Mouse (Mus musculus): ENCODE data around the gene Atg5.

Atg5 gene

DNA sequence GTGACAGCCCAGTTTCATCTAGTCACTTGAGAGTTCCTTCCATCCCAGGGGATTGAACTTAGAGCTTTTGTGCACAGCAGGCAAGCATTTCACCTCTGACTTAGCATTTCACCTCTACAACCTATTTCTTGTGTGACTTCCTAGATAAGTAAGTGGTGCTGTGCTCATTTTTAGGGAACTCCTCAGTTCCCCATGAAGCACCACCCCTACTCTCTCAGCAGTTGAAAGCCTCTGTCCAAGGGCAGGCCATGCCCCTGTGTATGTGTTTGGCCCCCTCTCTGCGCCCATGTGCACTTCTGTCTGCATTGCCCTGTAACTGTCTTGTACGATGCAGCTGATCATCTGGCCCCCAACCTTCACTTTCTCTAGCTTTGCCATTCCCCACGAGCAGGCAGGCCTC, 132.0 kb downstream of the Atg5 start:
- no peak for DNase-seq

DNA sequence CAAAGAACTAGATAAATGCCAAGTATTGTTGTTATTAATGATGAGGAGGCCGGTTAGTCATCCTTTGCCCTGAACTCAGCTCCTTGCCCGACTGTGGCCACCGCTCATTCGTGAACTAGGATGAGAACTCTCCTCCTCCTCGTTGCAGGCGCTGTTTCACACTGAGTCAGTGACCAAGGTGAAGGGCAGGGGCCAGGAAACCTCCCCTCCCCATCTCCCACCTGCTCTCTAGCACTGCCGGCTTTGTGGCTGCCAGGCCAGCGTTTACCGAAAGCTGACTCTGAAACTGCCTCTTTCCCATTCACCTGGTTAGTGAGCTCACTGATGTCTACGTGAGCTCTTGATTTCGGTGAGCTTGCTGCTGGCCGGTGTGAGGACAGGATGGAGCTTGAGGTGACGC, 132.4 kb downstream of the Atg5 start:
- DNase-seq, result no peak

DNA sequence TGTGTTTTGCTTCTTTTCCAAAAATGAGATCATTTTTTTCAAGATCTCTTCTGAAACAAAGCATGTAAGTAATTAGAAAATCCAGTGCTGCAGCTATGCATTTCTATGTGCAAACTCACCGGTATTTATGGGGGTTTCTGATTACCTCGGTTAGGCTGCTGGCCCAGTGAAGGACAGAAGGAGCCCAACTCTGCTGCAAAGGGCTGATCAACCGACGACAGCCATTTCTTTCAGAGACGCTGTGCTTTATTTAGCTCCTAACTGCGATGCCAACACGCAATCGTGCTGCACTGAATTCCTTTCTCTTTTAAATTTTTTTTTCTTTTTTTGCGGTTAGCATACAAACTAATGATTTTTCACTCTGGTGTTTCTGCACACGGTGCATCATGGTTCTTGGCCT, 133.4 kb downstream of the Atg5 start:
- no peak for DNase-seq

DNA sequence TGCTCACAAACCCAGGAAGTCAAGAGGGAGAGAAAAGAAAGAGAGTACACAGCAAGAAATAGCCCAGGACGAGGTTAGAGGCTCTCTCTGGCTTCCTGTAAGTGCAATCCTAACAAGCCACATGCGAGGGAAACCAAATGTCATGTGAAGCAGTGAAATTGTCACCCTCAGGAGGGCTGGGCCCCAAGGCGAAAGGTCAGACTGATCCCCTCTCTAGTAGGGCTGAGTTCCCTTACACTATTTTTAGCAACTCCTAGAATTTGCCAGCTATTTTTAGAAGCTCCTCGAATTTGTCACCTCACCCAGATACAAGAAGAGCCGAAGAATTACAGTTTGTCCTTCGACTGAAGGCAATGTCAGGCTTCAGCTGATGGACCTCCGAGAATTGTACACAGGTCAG, 135.3 kb downstream of the Atg5 start:
- DNase-seq, result no peak

DNA sequence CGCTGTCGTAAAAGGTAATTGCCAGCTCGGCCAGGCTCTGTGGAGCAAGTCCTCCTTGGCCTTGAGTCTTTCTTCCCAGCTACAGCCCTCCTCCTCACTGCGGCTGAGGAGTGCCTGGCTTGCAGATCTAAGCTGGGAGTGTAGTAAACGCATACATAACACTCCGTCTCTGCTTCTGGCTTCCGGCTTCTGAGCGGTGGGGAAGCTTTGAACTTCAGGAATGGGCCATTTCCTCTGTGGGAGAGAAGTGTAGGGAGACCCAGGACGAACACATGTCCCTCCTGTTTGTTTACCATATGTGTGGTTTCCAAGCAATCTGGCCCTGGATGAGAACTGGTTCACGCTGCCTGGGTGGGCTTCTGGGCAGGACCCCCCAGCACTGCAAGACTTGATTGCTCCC, 140.9 kb downstream of the Atg5 start:
- DNase-seq, result no peak

DNA sequence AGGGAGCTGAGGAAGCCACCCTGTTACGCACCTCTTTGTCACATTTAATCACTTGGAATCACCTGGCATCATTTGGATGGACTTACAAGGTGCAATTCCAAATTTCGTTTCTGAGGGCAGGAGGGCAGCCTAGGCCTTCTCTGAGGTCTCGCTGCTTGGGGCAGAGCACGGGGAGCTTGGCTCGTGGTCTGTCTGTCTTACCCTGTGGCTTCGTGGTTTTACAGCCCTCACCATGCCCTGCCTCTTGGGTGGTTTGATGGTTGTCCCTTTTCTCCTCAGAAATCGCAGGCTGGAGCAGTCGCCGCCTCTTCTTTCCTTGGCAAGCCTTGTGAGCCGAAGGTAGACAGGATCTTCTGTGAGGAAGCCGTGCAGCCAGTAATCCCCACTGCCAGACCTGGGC, 141.8 kb downstream of the Atg5 start:
- no peak for DNase-seq
